9 mouse cellular contexts compared by ENCODE assay signal in the genomic region with DNA sequence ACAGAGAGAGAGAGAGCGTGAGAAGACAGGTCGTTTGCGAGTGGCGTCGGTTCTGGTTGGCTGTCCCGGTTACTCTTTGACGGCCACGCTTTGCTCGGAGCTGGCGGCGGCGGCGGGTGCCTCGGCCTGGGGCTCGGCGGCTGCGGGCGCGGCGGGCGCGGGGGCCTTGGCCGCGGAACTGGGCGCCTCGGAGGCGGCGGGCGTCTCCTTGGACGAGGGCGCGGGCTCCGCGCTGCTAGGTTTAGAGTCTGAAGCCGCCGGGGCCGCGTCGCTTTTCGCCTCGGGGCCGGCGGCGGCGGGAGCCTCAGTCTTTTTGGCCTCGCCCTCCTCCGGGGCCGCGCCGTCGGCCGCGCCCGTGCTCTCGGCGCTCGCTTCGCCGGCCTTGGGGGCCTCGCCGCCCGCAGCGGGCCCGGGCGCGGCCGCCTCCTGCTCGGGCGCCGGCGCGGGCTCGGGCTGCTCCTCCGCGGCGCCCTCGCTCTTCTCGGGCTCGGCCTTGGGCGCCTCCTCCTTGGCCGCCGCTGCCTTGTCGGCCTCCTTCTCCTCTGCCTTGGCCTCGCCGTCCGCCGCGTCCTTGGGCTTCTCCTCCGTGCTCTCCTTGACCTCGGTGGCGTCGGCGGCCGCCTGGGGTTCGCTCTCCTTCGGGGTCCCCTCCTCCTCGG. TPM values are rescaled to one million over a fixed set of nuclear protein-coding genes. Genes with fewer than 3 reads are reported as not detected.
A peak's percentile ranks its signal among the peaks of the same experiment; 100 is the strongest.
DNase-seq lines count a peak whose midpoint lies in the region; ATAC-seq and TF ChIP-seq lines count a peak whose summit lies in the region.
"Had no signal": no experiment of that assay in that cellular context is flagged by ENCODE, and none has a peak within 500 bp of the region (broad histone marks: within the 10 kb centered on the region; RNA-seq: fewer than 3 reads in every experiment).

No protein-coding gene starts in this region.

- 11% methylated on average over 78 of the region's 97 CpGs for WGBS in heart, embryonic 11.5 days (ENCODE audit: insufficient replicate concordance)
- 19% methylated on average over 71 of the region's 97 CpGs for WGBS in kidney, postnatal 0 days
- WGBS in midbrain, embryonic 12.5 days = 8% methylated on average over 73 of the region's 97 CpGs

- intact Hi-C loops in gastrocnemius, postnatal 14 days (cut with DNase I; ENCODE audit: low total_unique reads) = no loop called here

- no peak overlapping the region for H3K27ac ChIP-seq in heart, embryonic 11.5 days (ENCODE audit: low read depth, low read length)
- H3K27ac ChIP-seq in kidney, postnatal 0 days = no peak overlapping the region; the same call in 1 of the 2 replicates
- H3K27ac ChIP-seq in midbrain, embryonic 12.5 days (replicated peaks) = peak overlapping the region; percentile 81

- peak overlapping the region; percentile 46 for H3K4me3 ChIP-seq in heart, embryonic 11.5 days (ENCODE audit: low read depth, low read length)
- peak overlapping the region; percentile 41 for H3K4me3 ChIP-seq in kidney, postnatal 0 days (replicated peaks; ENCODE audit: low read depth, low read length)
- peak overlapping the region; percentile 29 for H3K4me3 ChIP-seq in midbrain, embryonic 12.5 days
- H3K4me3 ChIP-seq: erythroblast, embryonic 14.5 days had no signal

- no peaks in the 10 kb centered on the region for H3K36me3 ChIP-seq in heart, embryonic 11.5 days (ENCODE audit: control insufficient read depth, insufficient read depth, low read length)
- no peaks in the 10 kb centered on the region for H3K36me3 ChIP-seq in kidney, postnatal 0 days (ENCODE audit: insufficient read depth, low read length)
- H3K36me3 ChIP-seq in midbrain, embryonic 12.5 days = peaks cover 18% of the 10 kb centered on the region

- ATAC-seq in heart, embryonic 11.5 days (replicated peaks; ENCODE audit: insufficient number of reproducible peaks, low FRiP score, low TSS enrichment) = peak; percentile 39; the same call in 1 of the 2 replicates
- ATAC-seq in kidney, postnatal 0 days (replicated peaks; ENCODE audit: low FRiP score, low read depth) = peak; percentile 72
- peak; percentile 48 for ATAC-seq in midbrain, embryonic 12.5 days (ENCODE audit: low FRiP score, low read depth)
- ATAC-seq in frontal cortex, adult (ENCODE audit: low TSS enrichment) = no peak

- H3K9me3 ChIP-seq in heart, embryonic 11.5 days (replicated peaks; ENCODE audit: control insufficient read depth, low read length) = no peaks in the 10 kb centered on the region
- H3K9me3 ChIP-seq in kidney, postnatal 0 days (replicated peaks; ENCODE audit: low read length) = no peaks in the 10 kb centered on the region
- no peaks in the 10 kb centered on the region for H3K9me3 ChIP-seq in midbrain, embryonic 12.5 days

- peak overlapping the region; percentile 79 for H3K4me2 ChIP-seq in heart, embryonic 11.5 days
- H3K4me2 ChIP-seq in kidney, postnatal 0 days (ENCODE audit: low read length) = peak overlapping the region; percentile 82
- H3K4me2 ChIP-seq in midbrain, embryonic 12.5 days (replicated peaks) = peak overlapping the region; percentile 54

- no peaks in the 10 kb centered on the region for H3K27me3 ChIP-seq in heart, embryonic 11.5 days (ENCODE audit: control insufficient read depth, insufficient read depth, low read length)
- no peaks in the 10 kb centered on the region for H3K27me3 ChIP-seq in kidney, postnatal 0 days (ENCODE audit: insufficient read depth, low read length)
- H3K27me3 ChIP-seq in midbrain, embryonic 12.5 days = no peaks in the 10 kb centered on the region

- DNase-seq in gastrocnemius, postnatal 14 days = peak; percentile 8
- no peak for DNase-seq in gastrocnemius, adult 8-10 months (ENCODE audit: low spot score in 2 of 2)
- DNase-seq in adrenal gland, postnatal 10 days = peak; percentile 50
- DNase-seq in kidney, postnatal 0 days (ENCODE audit: low spot score) = peak; percentile 44
- peak; percentile 43 for DNase-seq in thymus, postnatal 4 days

- no peak for TF ChIP-seq CTCF in kidney, postnatal 0 days (IDR thresholded peaks at IDR 0.05; ENCODE audit: low read depth)

- H3K4me1 ChIP-seq in heart, embryonic 11.5 days (ENCODE audit: control insufficient read depth, insufficient read depth, low read length) = peaks cover 3% of the 10 kb centered on the region; the same call in 1 of the 2 replicates
- no peaks in the 10 kb centered on the region for H3K4me1 ChIP-seq in kidney, postnatal 0 days (replicated peaks; ENCODE audit: insufficient read depth, low read length)
- peaks cover 62% of the 10 kb centered on the region for H3K4me1 ChIP-seq in midbrain, embryonic 12.5 days

- peak overlapping the region; percentile 68 for H3K9ac ChIP-seq in heart, embryonic 11.5 days (ENCODE audit: low read depth, low read length)
- peak overlapping the region; percentile 78 for H3K9ac ChIP-seq in kidney, postnatal 0 days (ENCODE audit: low read depth, low read length)
- peak overlapping the region; percentile 72 for H3K9ac ChIP-seq in midbrain, embryonic 12.5 days (replicated peaks)

RNA-seq across cellular contexts. Expression of a gene that starts 49.3 kb away (rescaled TPM):
- total RNA-seq in gastrocnemius, postnatal 14 days (2021) = 1 to 10 TPM; 6.9 to 9.5 TPM
- 1 to 10 TPM in 1 of 4 experiments, under 1 TPM in 3; 0.34 to 1.5 (median 0.75) TPM for total RNA-seq in gastrocnemius, adult 8-10 months (2022)
- total RNA-seq in adrenal gland, postnatal 10 days (2021) = 10 to 100 TPM; 17.6 to 29.6 TPM
- polyA plus RNA-seq in heart, embryonic 11.5 days (2014; fragmentation: Nextera tagmentation; extraction: Ambion mirVana) = 15.3 and 16.3 TPM in 2 replicates
- polyA plus RNA-seq in kidney, postnatal 0 days (2015; fragmentation: Nextera tagmentation; extraction: Ambion mirVana) = 24.6 and 31.7 TPM in 2 replicates
- polyA plus RNA-seq in midbrain, embryonic 12.5 days (2016; fragmentation: Nextera tagmentation; extraction: Ambion mirVana) = 256 and 292 TPM in 2 replicates

Comparison
In these comparisons a context has a peak if more than half of its experiments do, and no peak if none do; other contexts are left out.
1. DNase-seq: peak in gastrocnemius, postnatal 14 days (single experiment), adrenal gland, postnatal 10 days (single experiment), kidney, postnatal 0 days (single experiment) and thymus, postnatal 4 days (single experiment); none in gastrocnemius, adult 8-10 months (0 of 2).
2. Peak in every context shown above with its lines, with median percentiles within 50 percentile points of each other: H3K4me2 ChIP-seq, H3K4me3 ChIP-seq and H3K9ac ChIP-seq.